Comparison of ENCODE assay signal across 8 mouse cellular contexts in genomic region chr17:40879924-40880691, GRCm38 (mm10). TPM values are rescaled to one million over a fixed set of nuclear protein-coding genes. Genes with fewer than 3 reads are reported as not detected.
A peak's percentile ranks its signal among the peaks of the same experiment; 100 is the strongest.
DNase-seq lines count a peak whose midpoint lies in the region; ATAC-seq lines count a peak whose summit lies in the region.

Gene 9130008F23Rik (minus strand): TSS chr17:40880559.

- peak within 1 kb of the TSS; percentile 70 for H3K9ac ChIP-seq in hindbrain, embryonic 16.5 days (ENCODE audit: low read depth, low read length)
- peak within 1 kb of the TSS; percentile 82 for H3K9ac ChIP-seq in liver, embryonic 12.5 days

- no peaks in the 10 kb centered on the region for H3K9me3 ChIP-seq in hindbrain, embryonic 16.5 days (ENCODE audit: control insufficient read depth, low read length)
- no peaks in the 10 kb centered on the region for H3K9me3 ChIP-seq in liver, embryonic 12.5 days (replicated peaks)

- no peaks in the 10 kb centered on the region for H3K36me3 ChIP-seq in hindbrain, embryonic 16.5 days (ENCODE audit: control insufficient read depth, insufficient read depth, low read length)
- H3K36me3 ChIP-seq in liver, embryonic 12.5 days: no peaks in the 10 kb centered on the region

- no peaks in the 10 kb centered on the region for H3K27me3 ChIP-seq in hindbrain, embryonic 16.5 days (replicated peaks; ENCODE audit: control insufficient read depth, insufficient read depth, low read length)
- no peaks in the 10 kb centered on the region for H3K27me3 ChIP-seq in liver, embryonic 12.5 days (replicated peaks)

- under 1% methylated on average over 40 of the region's 40 CpGs for WGBS in hindbrain, embryonic 16.5 days
- WGBS in liver, embryonic 12.5 days (ENCODE audit: insufficient replicate concordance): under 1% methylated on average over 40 of the region's 40 CpGs

- no peak within 1 kb of the TSS for H3K27ac ChIP-seq in hindbrain, embryonic 16.5 days (ENCODE audit: low read depth, low read length)
- H3K27ac ChIP-seq in liver, embryonic 12.5 days: peak within 1 kb of the TSS; percentile 50; the same call in 1 of the 2 replicates

- H3K4me3 ChIP-seq in hindbrain, embryonic 16.5 days (ENCODE audit: low read length): peak within 1 kb of the TSS; percentile 62
- peak within 1 kb of the TSS; percentile 77 for H3K4me3 ChIP-seq in liver, embryonic 12.5 days

- peak; percentile 87 for ATAC-seq in hindbrain, embryonic 16.5 days
- ATAC-seq in liver, embryonic 12.5 days: peak; percentile 87
- peak; percentile 57 for ATAC-seq in monocyte, adult 5-6 weeks (replicated peaks; ENCODE audit: insufficient number of reproducible peaks, low FRiP score, low TSS enrichment, poor library complexity, severe bottlenecking)

- DNase-seq in left cerebral cortex, postnatal 36 days (ENCODE audit: low spot score in 2 of 2): peak; percentile 7 to 13
- DNase-seq in left cerebral cortex, adult 11 months (ENCODE audit: low spot score): no peak
- peak; percentile 62 for DNase-seq in c-Kit-positive CD71-positive TER-119-positive erythroid progenitor cells, embryonic 14.5 days (ENCODE audit: low spot score)
- peak; percentile 37 for DNase-seq in gastrocnemius, postnatal 10 days
- DNase-seq in testis, postnatal 10 days (ENCODE audit: low spot score): peak; percentile 59

- peak within 1 kb of the TSS; percentile 97 for H3K4me2 ChIP-seq in hindbrain, embryonic 16.5 days (ENCODE audit: low read length)
- H3K4me2 ChIP-seq in liver, embryonic 12.5 days: peak within 1 kb of the TSS; percentile 86

- intact Hi-C loops in left cerebral cortex, postnatal 36 days (cut with DNase I): no loop called here

- peaks cover 2% of the 10 kb centered on the region; the same call in 1 of the 2 replicates for H3K4me1 ChIP-seq in hindbrain, embryonic 16.5 days (ENCODE audit: control insufficient read depth, insufficient read depth, low read depth, low read length)
- H3K4me1 ChIP-seq in liver, embryonic 12.5 days: peaks cover 32% of the 10 kb centered on the region

RNA-seq across cellular contexts. Expression of gene 9130008F23Rik, which starts in this region (rescaled TPM):
- not detected for total RNA-seq in left cerebral cortex, postnatal 36 days (2021)
- under 1 TPM; 0.40 to 0.54 TPM for total RNA-seq in gastrocnemius, postnatal 10 days (2021)
- 0.99 and 1.2 TPM in 2 replicates for polyA plus RNA-seq in hindbrain, embryonic 16.5 days (2015; fragmentation: Nextera tagmentation; extraction: Ambion mirVana)
- polyA plus RNA-seq in liver, embryonic 12.5 days (2016; fragmentation: Nextera tagmentation; extraction: Ambion mirVana): 0.71 and 0.75 TPM in 2 replicates
- total RNA-seq in monocyte, adult 5-6 weeks (2017): 1.5 to 10.3 TPM (median 4.2 TPM) in 3 replicates

Comparison
In these comparisons a context has a peak if more than half of its experiments do, and no peak if none do; other contexts are left out.
1. Peak in DNase-seq in left cerebral cortex, postnatal 36 days; RNA of the gene not detected or under 1 TPM.
2. Peak in DNase-seq in gastrocnemius, postnatal 10 days; RNA of the gene not detected or under 1 TPM.
3. Peak in ATAC-seq, H3K4me3 ChIP-seq, H3K27ac ChIP-seq, H3K9ac ChIP-seq and H3K4me2 ChIP-seq in liver, embryonic 12.5 days; RNA of the gene not detected or under 1 TPM.